Mouse (Mus musculus) hematopoietic stem cell, adult 5-6 weeks (primary cell): ENCODE measurements around the gene Cab39. TPM values are rescaled to one million over a fixed set of nuclear protein-coding genes. Genes with fewer than 3 reads are reported as not detected.

Source experiments
- ATAC-seq, 2 experiments: fragments of 125-278 bp in 1 of 2; replicated peaks in 1 of 2; 2 replicates each; pipeline ENCODE4 v1.8.0; 2016 to 2017; ENCODE audit warnings: inconsistent platforms in 2 of 2, mild to moderate bottlenecking in 2 of 2, moderate number of reproducible peaks in 2 of 2, low read depth in 1 of 2, moderate TSS enrichment in 1 of 2; ENCODE audit not compliant: low FRiP score in 2 of 2, poor library complexity in 2 of 2, severe bottlenecking in 2 of 2, insufficient read depth in 1 of 2, low TSS enrichment in 1 of 2
- total RNA-seq: library from RNA; stranded (forward); fragments of 172-1452, 232-1000 nt; gene quantifications from 2 replicates; pipeline ENCODE4 v1.2.3, GENCODE M21; 2017

Gene Cab39
- total RNA-seq, result 97.1 and 112 TPM in 2 replicates

- ATAC-seq, result peak; percentile 93 to 95
Measured at GRCm38 (mm10) chr1:85793208-85794105, at the start of gene Cab39. TSS of gene Cab39 (plus strand) at chr1:85793441.

GRCm38 (mm10) chr1:85744539-85744938 is 48.7 kb upstream of the Cab39 start:
- ATAC-seq, result no peak

GRCm38 (mm10) chr1:85746511-85746910 is 46.7 kb upstream of the Cab39 start:
- no peak for ATAC-seq

- ATAC-seq, result no peak
Measured at GRCm38 (mm10) chr1:85749829-85750228, 43.4 kb upstream of the Cab39 start.

GRCm38 (mm10) chr1:85750650-85751049 is 42.6 kb upstream of the Cab39 start:
- no peak for ATAC-seq

GRCm38 (mm10) chr1:85751494-85751893 is 41.7 kb upstream of the Cab39 start:
- peak; percentile 94 for ATAC-seq

- ATAC-seq, result peak in 1 of 2 experiments; percentile 19; a peak in 2 of 4 replicates
Measured at GRCm38 (mm10) chr1:85751932-85752680, 41.1 kb upstream of the Cab39 start.

- no peak for ATAC-seq
Measured at GRCm38 (mm10) chr1:85757531-85758230, 35.6 kb upstream of the Cab39 start.

GRCm38 (mm10) chr1:85758231-85758968 is 34.8 kb upstream of the Cab39 start:
- peak; percentile 65 to 69 for ATAC-seq

GRCm38 (mm10) chr1:85758969-85759293 is 34.3 kb upstream of the Cab39 start:
- ATAC-seq, result no peak

GRCm38 (mm10) chr1:85761665-85762064 is 31.6 kb upstream of the Cab39 start:
- ATAC-seq, result no peak

- ATAC-seq, result peak; percentile 82 to 86
Measured at GRCm38 (mm10) chr1:85763386-85763785, 29.9 kb upstream of the Cab39 start.

GRCm38 (mm10) chr1:85764291-85764690 is 28.9 kb upstream of the Cab39 start:
- no peak for ATAC-seq

- 0 out of 4 replicates have a peak, but pooled peaks have one; percentile 30 to 34 for ATAC-seq
Measured at GRCm38 (mm10) chr1:85766120-85766519, 27.1 kb upstream of the Cab39 start.

- no peak for ATAC-seq
Measured at GRCm38 (mm10) chr1:85767754-85768153, 25.5 kb upstream of the Cab39 start.

- no peak for ATAC-seq
Measured at GRCm38 (mm10) chr1:85771976-85772375, 21.3 kb upstream of the Cab39 start.

GRCm38 (mm10) chr1:85775136-85775535 is 18.1 kb upstream of the Cab39 start:
- no peak for ATAC-seq
